Mouse (Mus musculus): ENCODE data around the gene Kitl.

DNA sequence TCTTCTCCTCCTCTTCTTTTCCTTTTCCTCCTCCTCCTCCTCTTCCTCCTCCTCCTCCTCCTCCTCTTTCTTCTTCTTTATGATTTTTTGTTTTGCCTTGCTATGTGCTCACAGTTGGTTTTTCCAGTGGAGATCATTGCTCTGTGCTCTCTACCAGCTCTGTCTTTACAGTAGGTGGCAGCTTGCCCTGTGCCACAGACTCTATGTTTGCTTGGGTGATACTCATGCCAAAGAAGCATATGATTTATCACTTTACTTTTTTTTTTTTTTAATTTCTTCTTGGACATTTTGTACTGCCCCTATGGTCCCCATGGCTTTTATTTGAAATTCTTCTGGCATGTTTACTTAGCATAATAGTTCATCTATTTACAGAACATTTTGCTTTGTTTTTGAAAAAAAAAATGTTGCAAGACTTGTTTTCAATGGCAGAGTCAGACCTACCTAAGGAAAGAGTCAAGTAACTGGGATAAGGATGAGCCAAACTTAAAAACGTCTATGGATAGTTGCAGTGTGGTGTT lies 41.7 kb downstream of the Kitl start:
- TF ChIP-seq EP300 (IDR thresholded peaks at IDR 0.05; ENCODE audit: low read depth) = no peak
- TF ChIP-seq CTCF (IDR thresholded peaks at IDR 0.05; ENCODE audit: low read depth) = no peak

Data from liver, embryonic 14.5 days (tissue).